Mouse (Mus musculus) layer of hippocampus, adult 8-10 months (tissue): ENCODE measurements around the gene Samd15. TPM values are rescaled to one million over a fixed set of nuclear protein-coding genes. Genes with fewer than 3 reads are reported as not detected.

Experiments
- DNase-seq, 2 experiments: peaks; one replicate each; pipeline ENCODE4 v3.0.0; 2022; ENCODE audit warnings: low spot score in 2 of 2
- total RNA-seq, 4 experiments: library from RNA; stranded (reverse); gene quantifications; 2 replicates each; pipeline ENCODE4 v1.2.4; 2022

Gene Samd15
- total RNA-seq, 4 experiments from 2014 or later: 3.1 to 4.5 (median 4.2) TPM

- no peak for DNase-seq
These were observed 30.1 kb downstream of the Samd15 start for GRCm38 (mm10) chr12:87229633-87230032.

DNA sequence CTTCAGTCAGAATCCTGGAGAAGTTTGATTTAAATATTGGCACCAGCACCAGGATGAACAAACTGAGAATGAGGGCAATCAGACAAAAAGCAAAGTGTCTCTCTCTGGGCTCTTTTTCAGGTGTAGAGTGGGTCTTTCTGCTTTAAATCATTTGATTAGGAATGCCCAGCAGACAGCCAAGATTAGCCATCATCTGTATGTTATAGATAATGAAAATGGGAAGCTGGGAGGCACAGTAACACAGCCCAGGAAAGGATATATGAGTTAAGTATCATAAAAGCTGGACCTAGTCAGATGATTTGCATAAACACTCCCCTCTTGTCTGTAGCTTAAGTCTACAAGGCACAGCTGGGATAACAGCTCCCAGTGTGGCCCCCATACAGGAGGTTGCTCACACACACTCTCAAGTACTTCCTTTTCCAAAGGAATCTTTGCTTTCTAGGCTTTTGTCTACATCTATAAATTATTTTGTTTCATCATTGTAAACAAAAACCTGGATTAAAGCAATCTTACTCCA lies 30.9 kb downstream of the Samd15 start:
- DNase-seq: no peak

DNA sequence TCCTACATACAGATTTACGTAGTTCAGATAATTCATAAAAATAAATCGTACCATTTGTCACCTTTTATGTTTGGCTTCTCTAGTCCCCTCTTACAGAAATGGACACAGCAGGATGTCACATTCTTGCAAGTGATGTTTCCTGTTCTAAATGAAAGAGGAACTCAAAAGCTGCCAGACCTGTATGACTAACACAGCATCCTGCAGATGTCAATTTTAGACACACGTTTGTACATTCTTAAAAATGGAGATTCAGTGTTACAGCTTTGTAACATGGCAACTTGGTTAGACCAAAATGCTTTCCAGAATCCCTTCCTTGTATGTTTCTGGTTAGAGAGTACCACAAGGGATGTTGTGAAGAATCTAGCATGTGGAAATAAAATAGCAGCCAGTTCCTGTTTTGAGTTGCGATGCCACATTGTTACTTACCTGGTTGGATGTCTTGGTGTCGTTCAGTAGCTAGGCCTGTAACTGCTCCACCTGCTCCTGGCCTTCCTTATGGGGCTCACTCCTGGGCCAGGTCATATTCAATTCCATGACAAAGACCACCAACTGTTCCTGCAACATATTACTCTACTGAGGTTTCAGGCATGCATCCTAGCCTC lies 37.5 kb downstream of the Samd15 start:
- no peak for DNase-seq

DNA sequence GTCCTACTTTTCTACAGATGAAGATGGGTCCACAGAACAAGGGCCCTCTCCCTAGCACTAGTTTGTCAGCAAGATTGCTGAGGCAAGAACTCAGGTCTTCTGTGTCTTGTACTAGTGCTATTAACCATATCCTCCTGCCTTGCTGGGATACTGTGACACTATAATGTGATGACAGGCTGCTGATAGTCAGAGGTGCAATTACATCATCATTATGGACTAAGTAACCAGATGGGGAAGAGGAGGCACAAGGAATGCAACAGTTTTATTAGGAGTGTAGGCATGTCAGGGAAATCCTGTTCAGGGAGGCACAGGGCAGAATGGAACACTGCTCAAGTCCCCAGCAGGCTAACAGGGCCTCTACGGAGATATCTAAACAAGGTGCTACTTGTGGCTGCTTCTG lies 39.1 kb downstream of the Samd15 start, which contains the start of gene Noxred1:
Gene Noxred1 (minus strand): TSS at position 101 of the 400 bp plus-strand sequence.
- DNase-seq: no peak

- no peak for DNase-seq
These were observed 50.6 kb downstream of the Samd15 start for GRCm38 (mm10) chr12:87250161-87250560.

DNA sequence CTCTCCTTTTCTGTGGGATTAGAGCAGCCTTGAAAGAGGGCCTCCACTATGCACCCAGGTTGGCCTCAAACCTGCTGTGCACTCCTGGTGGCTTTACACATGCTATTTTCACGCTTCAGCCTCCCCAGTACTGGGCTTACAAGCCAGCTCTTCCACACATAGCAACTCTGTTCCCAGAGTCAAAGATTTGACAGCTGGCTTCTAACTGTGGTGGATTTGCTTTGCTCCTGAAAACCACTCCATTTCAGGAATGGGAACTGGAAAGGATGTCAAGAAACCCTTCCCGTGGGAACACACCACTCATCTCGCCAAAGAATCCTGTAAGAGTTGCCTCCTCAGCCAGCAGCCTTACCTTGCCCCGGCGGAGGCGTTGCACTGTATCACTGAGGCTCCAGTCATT lies 54.4 kb downstream of the Samd15 start:
- no peak for DNase-seq

GRCm38 (mm10) chr12:87256629-87257028 lies 57.1 kb downstream of the Samd15 start:
- no peak for DNase-seq

GRCm38 (mm10) chr12:87260562-87260961 lies 61.0 kb downstream of the Samd15 start:
- no peak for DNase-seq

Other genes with a start within 250 kb of the Samd15 start
- gene Zdhhc22, start 209.3 kb upstream of the Samd15 start, total RNA-seq: 10 to 100 TPM; 12.3 to 18.3 (median 13.7) TPM
- gene Tmem63c, start 178.4 kb upstream of the Samd15 start, total RNA-seq: 10 to 100 TPM; 30.7 to 42.1 (median 36.4) TPM
- 1 to 10 TPM; 2.6 to 4.2 (median 3.4) TPM for gene Ngb, start 97.2 kb upstream of the Samd15 start, total RNA-seq
- 10 to 100 TPM; 51.9 to 56.0 (median 54.8) TPM for gene Gstz1, start 52.6 kb upstream of the Samd15 start, total RNA-seq
- gene Pomt2, start 51.8 kb upstream of the Samd15 start, total RNA-seq: 10 to 100 TPM; 18.0 to 19.8 (median 18.7) TPM
- gene Tmed8, start 731 bp downstream of the Samd15 start, total RNA-seq: 10 to 100 TPM; 25.6 to 32.4 (median 29.0) TPM
- gene Noxred1, start 39.0 kb downstream of the Samd15 start, total RNA-seq: 1 to 10 TPM; 1.4 to 4.1 (median 2.7) TPM
- 10 to 100 TPM; 56.4 to 62.0 (median 61.4) TPM for gene Vipas39, start 66.5 kb downstream of the Samd15 start, total RNA-seq
- gene Ahsa1, start 66.8 kb downstream of the Samd15 start, total RNA-seq: 100 to 1,000 TPM; 150 to 192 (median 175) TPM
- under 1 TPM in 2 of 4 experiments, not detected in 2; 0.29 TPM for gene Ism2, start 100.0 kb downstream of the Samd15 start, total RNA-seq
- 10 to 100 TPM; 32.5 to 50.1 (median 37.4) TPM for gene Sptlc2, start 188.6 kb downstream of the Samd15 start, total RNA-seq
- 100 to 1,000 TPM; 102 to 127 (median 112) TPM for gene Slirp, start 244.2 kb downstream of the Samd15 start, total RNA-seq
- gene Alkbh1, start 244.3 kb downstream of the Samd15 start, total RNA-seq: 10 to 100 TPM; 21.4 to 29.0 (median 24.3) TPM